Mouse (Mus musculus): Measurements from ENCODE around the gene Gm382.

The Gm382 gene

DNA sequence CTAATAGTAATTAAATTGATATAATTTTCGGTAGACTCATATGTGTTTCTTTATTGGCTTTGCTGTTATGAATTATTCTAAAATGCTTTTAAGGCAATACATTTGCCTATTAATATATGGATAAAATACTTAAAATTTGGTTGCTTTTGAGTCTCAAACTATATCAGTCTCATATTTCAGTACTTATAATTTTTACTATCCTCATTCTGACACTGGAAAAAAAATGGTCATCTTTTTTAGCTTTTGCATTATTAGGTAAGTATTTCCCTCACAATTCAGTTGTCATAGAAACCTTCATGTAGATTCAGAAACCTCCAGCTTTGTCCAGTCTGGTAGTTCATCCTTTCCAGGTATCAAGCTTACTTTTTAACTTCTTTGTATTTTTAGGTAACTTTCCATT, at the start of gene Gm382:
TSS of gene Gm382 (plus strand) at position 301 of the 400 bp plus-strand sequence.
- DNase-seq = no peak

DNA sequence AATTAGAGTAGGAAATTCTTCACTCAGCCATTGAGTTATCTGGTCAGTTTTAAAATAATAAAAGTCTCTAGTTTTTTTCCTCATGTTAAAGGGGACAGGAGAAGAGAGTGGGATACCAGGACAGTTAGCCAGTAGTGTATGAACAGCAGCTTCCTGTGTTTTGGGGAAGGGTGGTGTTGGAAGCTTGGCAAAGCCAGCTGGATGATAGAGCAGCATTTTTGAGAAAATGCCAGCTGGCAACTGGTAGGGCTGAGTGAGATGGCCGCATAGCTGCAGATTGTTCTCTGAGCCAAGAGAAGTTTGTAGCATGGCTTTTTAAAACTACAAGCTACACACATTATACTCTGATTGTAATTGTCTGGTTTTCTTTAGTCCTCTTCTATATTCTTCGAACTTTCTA, 30.4 kb downstream of the Gm382 start:
- DNase-seq = no peak

- DNase-seq = no peak
These were observed 51.5 kb downstream of the Gm382 start for GRCm38 (mm10) chrX:127091282-127091681.

DNA sequence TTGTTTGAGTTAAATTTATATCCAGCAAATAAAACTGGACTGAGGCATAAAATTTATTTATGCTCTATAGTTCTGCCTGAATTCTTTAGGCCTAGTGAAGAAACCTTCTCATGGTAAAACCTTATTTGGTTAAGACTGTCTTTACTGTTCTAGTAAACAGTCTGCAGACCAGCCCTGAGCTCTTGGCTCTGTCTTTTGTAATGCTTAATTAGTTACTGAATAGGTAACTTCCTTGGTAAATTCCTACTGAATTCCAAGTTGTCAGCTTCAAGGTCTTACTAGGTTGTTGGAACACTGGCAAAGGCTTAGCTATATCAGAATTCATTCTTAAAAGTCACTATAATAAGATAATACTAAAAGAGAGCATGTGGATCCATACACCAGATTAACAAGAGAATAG, 53.3 kb downstream of the Gm382 start:
- DNase-seq = no peak

- DNase-seq = no peak
These were observed 54.2 kb downstream of the Gm382 start for GRCm38 (mm10) chrX:127093961-127094360.

DNA sequence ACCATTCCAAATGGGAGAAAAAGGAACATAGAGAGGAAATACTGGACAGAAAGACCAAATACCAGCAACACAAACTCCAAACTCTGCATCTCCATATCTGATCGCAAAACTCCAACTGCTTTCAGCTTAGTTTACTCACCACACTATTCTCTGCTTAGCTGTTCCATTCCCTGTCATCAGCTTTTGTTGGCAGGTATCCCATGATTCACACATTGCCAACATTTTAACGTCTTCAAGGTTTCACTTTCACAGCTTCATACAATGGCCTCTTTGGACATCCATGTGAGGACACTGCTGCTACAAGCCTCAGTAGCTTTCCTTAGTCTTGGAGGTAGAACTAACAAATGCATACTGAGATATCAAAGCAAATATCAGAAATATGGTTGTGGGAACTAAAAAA, 64.6 kb downstream of the Gm382 start:
- DNase-seq = no peak
